14 mouse cellular contexts compared by ENCODE assay signal in the genomic region with DNA sequence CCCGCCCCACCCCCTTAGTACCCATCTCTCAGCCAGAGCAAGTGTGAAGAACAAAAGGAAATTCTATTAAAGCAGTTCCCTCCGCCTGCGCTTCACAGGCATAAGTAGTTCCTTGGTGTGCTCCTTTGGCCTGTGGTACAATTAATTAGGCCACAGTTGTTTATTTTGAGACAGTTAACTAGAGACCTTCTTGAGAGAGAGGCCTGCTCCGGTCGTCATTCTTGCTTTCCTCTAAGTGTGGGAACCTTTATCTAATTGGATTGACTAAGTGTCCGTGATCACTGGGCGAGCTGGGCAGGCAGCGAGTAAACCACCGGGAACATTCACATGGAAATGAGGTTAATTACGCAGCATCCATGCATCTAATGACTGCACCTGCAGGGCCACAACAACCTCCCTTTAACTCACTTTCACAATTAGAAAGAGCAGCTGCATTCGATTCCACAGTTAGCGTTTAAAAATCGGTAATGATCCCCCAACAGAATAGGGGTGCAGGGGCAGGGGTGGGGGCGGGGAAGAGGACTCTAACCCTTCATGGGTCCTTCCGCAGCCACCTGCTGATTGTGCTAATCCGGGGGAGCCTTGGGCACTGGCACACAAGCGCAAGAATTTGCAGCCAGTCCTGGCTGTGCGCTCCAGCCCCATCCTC.
DNase-seq lines count a peak whose midpoint lies in the region; ATAC-seq and TF ChIP-seq lines count a peak whose summit lies in the region.
"Had no signal": no experiment of that assay in that cellular context is flagged by ENCODE, and none has a peak within 500 bp of the region (broad histone marks: within the 10 kb centered on the region; RNA-seq: fewer than 3 reads in every experiment).

No protein-coding gene starts in this region.

- no peak for TF ChIP-seq CTCF in forebrain, postnatal 0 days (IDR thresholded peaks at IDR 0.05; ENCODE audit: low read depth)

- H3K27ac ChIP-seq in forebrain, postnatal 0 days (ENCODE audit: low read depth, low read length), result no peak overlapping the region
- no peak overlapping the region for H3K27ac ChIP-seq in midbrain, embryonic 14.5 days (replicated peaks; ENCODE audit: low read depth, low read length)
- H3K27ac ChIP-seq: heart, embryonic 13.5 days had no signal

- peak; percentile 45; the same call in 1 of the 2 replicates for ATAC-seq in forebrain, postnatal 0 days
- peak; percentile 27; the same call in 1 of the 2 replicates for ATAC-seq in midbrain, embryonic 14.5 days (ENCODE audit: low FRiP score, low TSS enrichment)
- ATAC-seq in erythroblast, adult 5-6 weeks (replicated peaks; ENCODE audit: low FRiP score, poor library complexity, severe bottlenecking), result no peak

- no peaks in the 10 kb centered on the region for H3K9me3 ChIP-seq in forebrain, postnatal 0 days (ENCODE audit: low read length)
- no peaks in the 10 kb centered on the region for H3K9me3 ChIP-seq in midbrain, embryonic 14.5 days (ENCODE audit: control insufficient read depth, low read length)
- H3K9me3 ChIP-seq: heart, embryonic 13.5 days had no signal

- no peaks in the 10 kb centered on the region for H3K4me1 ChIP-seq in forebrain, postnatal 0 days (ENCODE audit: insufficient read depth)
- H3K4me1 ChIP-seq in midbrain, embryonic 14.5 days (ENCODE audit: control insufficient read depth, insufficient read depth, low read length), result 0 out of 2 replicates have a peak, but pooled peaks cover 5% of the 10 kb centered on the region
- H3K4me1 ChIP-seq: heart, embryonic 13.5 days had no signal

- DNase-seq in Muller cell, postnatal 12 days (ENCODE audit: inconsistent ontology term), result peak; percentile 46
- DNase-seq in embryo, embryonic 10 days (ENCODE audit: low spot score), result peak; percentile 18
- DNase-seq in forebrain, postnatal 0 days, result peak; percentile 27
- DNase-seq in midbrain, embryonic 14.5 days, result peak; percentile 59
- DNase-seq in left cerebral cortex, adult 18-20 months (ENCODE audit: low spot score in 2 of 2), result no peak
- no peak for DNase-seq in kidney, adult 18-20 months
- DNase-seq: adrenal gland, postnatal 10 days; cerebellum, adult 2 months; kidney, adult 9 months; lung, adult 2 months; right cerebral cortex, postnatal 25 days had no signal

- no peak overlapping the region for H3K4me2 ChIP-seq in forebrain, postnatal 0 days (ENCODE audit: low read depth)
- H3K4me2 ChIP-seq in midbrain, embryonic 14.5 days (ENCODE audit: low read length), result peak overlapping the region; percentile 40
- H3K4me2 ChIP-seq: heart, embryonic 13.5 days had no signal

- H3K4me3 ChIP-seq in forebrain, postnatal 0 days (ENCODE audit: low read depth, low read length), result no peak overlapping the region
- no peak overlapping the region for H3K4me3 ChIP-seq in midbrain, embryonic 14.5 days (replicated peaks; ENCODE audit: low read depth, low read length)
- H3K4me3 ChIP-seq: heart, embryonic 13.5 days had no signal

- H3K9ac ChIP-seq in forebrain, postnatal 0 days, result no peak overlapping the region
- no peak overlapping the region for H3K9ac ChIP-seq in midbrain, embryonic 14.5 days (replicated peaks; ENCODE audit: low read length)
- H3K9ac ChIP-seq: heart, embryonic 13.5 days had no signal

- no peaks in the 10 kb centered on the region; the same call in 1 of the 2 replicates for H3K27me3 ChIP-seq in forebrain, postnatal 0 days (ENCODE audit: insufficient read depth, low read length)
- H3K27me3 ChIP-seq in midbrain, embryonic 14.5 days (ENCODE audit: control insufficient read depth, insufficient read depth, low read length), result no peaks in the 10 kb centered on the region

- no peaks in the 10 kb centered on the region for H3K36me3 ChIP-seq in forebrain, postnatal 0 days (ENCODE audit: insufficient read depth)
- no peaks in the 10 kb centered on the region for H3K36me3 ChIP-seq in midbrain, embryonic 14.5 days (ENCODE audit: control insufficient read depth, insufficient read depth, low read length)
- H3K36me3 ChIP-seq: G1E; heart, embryonic 13.5 days had no signal

- WGBS in forebrain, postnatal 0 days, result 5% methylated on average over 18 of the region's 18 CpGs
- WGBS in midbrain, embryonic 14.5 days, result 3% methylated on average over 18 of the region's 18 CpGs

Comparison
In these comparisons a context has a peak if more than half of its experiments do, and no peak if none do; other contexts are left out.
1. DNase-seq: peak in Muller cell, postnatal 12 days (single experiment), embryo, embryonic 10 days (single experiment), forebrain, postnatal 0 days (single experiment) and midbrain, embryonic 14.5 days (single experiment); none in left cerebral cortex, adult 18-20 months (0 of 2) and kidney, adult 18-20 months (single experiment).